Comparison of ENCODE assay signal across 16 mouse cellular contexts in the genomic region with DNA sequence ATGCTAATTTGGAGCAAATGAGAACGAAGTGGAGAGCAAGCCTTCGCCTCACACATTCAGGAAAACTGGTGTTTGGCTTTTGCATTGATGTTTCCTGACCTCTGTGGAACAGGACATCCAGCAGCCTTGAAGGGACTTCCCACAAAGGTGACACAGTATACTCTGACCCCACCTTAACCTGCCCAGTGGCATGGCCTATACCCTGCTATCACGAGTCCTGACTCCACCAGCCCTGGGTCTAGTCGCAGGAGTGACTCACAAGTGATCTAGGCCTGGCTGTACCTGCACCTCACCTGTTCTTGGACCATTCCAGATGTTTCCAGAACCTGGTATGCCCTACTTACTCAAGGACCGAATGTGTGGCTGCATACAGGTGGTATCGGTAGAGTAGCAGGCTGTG.
"Had no signal": no experiment of that assay in that cellular context is flagged by ENCODE, and none has a peak within 500 bp of the region (broad histone marks: within the 10 kb centered on the region; RNA-seq: fewer than 3 reads in every experiment).

No protein-coding gene starts in this region.

- DNase-seq: retina, postnatal 1 day; right cerebral cortex, adult 18-20 months; right cerebral cortex, postnatal 14 days; right cerebral cortex, postnatal 25 days; right cerebral cortex, postnatal 4 days; spleen, adult 18-20 months; thymus, adult 18-20 months; thymus, adult 2 months; thymus, postnatal 14 days; thymus, postnatal 25 days; thymus, postnatal 36 days; thymus, postnatal 4 days had no signal

- H3K27ac ChIP-seq: neural tube, embryonic 12.5 days; neural tube, embryonic 13.5 days; neural tube, embryonic 15.5 days; stomach, embryonic 15.5 days had no signal

- H3K4me1 ChIP-seq: neural tube, embryonic 12.5 days; neural tube, embryonic 13.5 days; neural tube, embryonic 15.5 days; stomach, embryonic 15.5 days had no signal

- H3K9me3 ChIP-seq: neural tube, embryonic 12.5 days; neural tube, embryonic 13.5 days; neural tube, embryonic 15.5 days; stomach, embryonic 15.5 days had no signal

- H3K9ac ChIP-seq: neural tube, embryonic 12.5 days; neural tube, embryonic 13.5 days; neural tube, embryonic 15.5 days; stomach, embryonic 15.5 days had no signal

- H3K27me3 ChIP-seq: neural tube, embryonic 12.5 days; neural tube, embryonic 13.5 days; neural tube, embryonic 15.5 days; stomach, embryonic 15.5 days had no signal

- H3K4me3 ChIP-seq: neural tube, embryonic 12.5 days; neural tube, embryonic 13.5 days; neural tube, embryonic 15.5 days; stomach, embryonic 15.5 days had no signal

- H3K4me2 ChIP-seq: neural tube, embryonic 12.5 days; neural tube, embryonic 13.5 days; neural tube, embryonic 15.5 days; stomach, embryonic 15.5 days had no signal
